Mouse (Mus musculus): ENCODE data around the gene Shoc2. TPM values are rescaled to one million over a fixed set of nuclear protein-coding genes. Genes with fewer than 3 reads are reported as not detected.

Gene Shoc2
- polyA plus RNA-seq, 1 experiment, result 0.17 TPM

GRCm38 (mm10) chr19:53983336-53983735 lies 39.2 kb downstream of the Shoc2 start:
- Histone ChIP-seq H3K4me1 (ENCODE audit: control insufficient read depth) (peaks cover 44% of the 10 kb centered on the region), H3K27me3 (ENCODE audit: control insufficient read depth) (no peaks in the 10 kb centered on the region)
- TF ChIP-seq GATA1 (IDR thresholded peaks at IDR 0.05; ENCODE audit: low read length) (no peak), TAL1 (IDR thresholded peaks at IDR 0.05; ENCODE audit: low read length) (no peak)

GRCm38 (mm10) chr19:53984628-53985027 lies 40.5 kb downstream of the Shoc2 start:
- Histone ChIP-seq H3K27me3 (ENCODE audit: control insufficient read depth) (no peaks in the 10 kb centered on the region), H3K9me3 (ENCODE audit: control insufficient read depth, low read length) (no peaks in the 10 kb centered on the region), H3K36me3 (ENCODE audit: control insufficient read depth) (peaks cover 14% of the 10 kb centered on the region), H3K4me1 (ENCODE audit: control insufficient read depth) (peaks cover 42% of the 10 kb centered on the region), H3K4me3 (replicated peaks) (no peak overlapping the region)
- TF ChIP-seq GATA1 (IDR thresholded peaks at IDR 0.05; ENCODE audit: low read length), result no peak
- no peak for TF ChIP-seq TAL1 (IDR thresholded peaks at IDR 0.05; ENCODE audit: low read length)

More at GRCm38 (mm10) chr19:53983336-53983735, 39.2 kb downstream of the Shoc2 start:
- H3K9me3 ChIP-seq (ENCODE audit: control insufficient read depth, low read length), result no peaks in the 10 kb centered on the region
- H3K36me3 ChIP-seq (ENCODE audit: control insufficient read depth), result peaks cover 10% of the 10 kb centered on the region
- H3K4me3 ChIP-seq (replicated peaks), result no peak overlapping the region

GRCm38 (mm10) chr19:53990538-53990937 lies 46.4 kb downstream of the Shoc2 start:
- H3K9me3 ChIP-seq (ENCODE audit: control insufficient read depth, low read length), result no peaks in the 10 kb centered on the region
- peaks cover 24% of the 10 kb centered on the region for H3K36me3 ChIP-seq (ENCODE audit: control insufficient read depth)
- no peaks in the 10 kb centered on the region for H3K27me3 ChIP-seq (ENCODE audit: control insufficient read depth)
- no peak overlapping the region for H3K4me3 ChIP-seq (replicated peaks)
- TF ChIP-seq GATA1 (IDR thresholded peaks at IDR 0.05; ENCODE audit: low read length) (no peak), TAL1 (IDR thresholded peaks at IDR 0.05; ENCODE audit: low read length) (no peak)
- H3K4me1 ChIP-seq (ENCODE audit: control insufficient read depth), result peaks cover 12% of the 10 kb centered on the region

- no peaks in the 10 kb centered on the region for H3K9me3 ChIP-seq (ENCODE audit: control insufficient read depth, low read length)
- H3K27me3 ChIP-seq (ENCODE audit: control insufficient read depth), result no peaks in the 10 kb centered on the region
- H3K4me3 ChIP-seq (replicated peaks), result no peak overlapping the region
- peaks cover 3% of the 10 kb centered on the region for H3K4me1 ChIP-seq (ENCODE audit: control insufficient read depth)
- no peak for TF ChIP-seq TAL1 (IDR thresholded peaks at IDR 0.05; ENCODE audit: low read length)
- TF ChIP-seq GATA1 (IDR thresholded peaks at IDR 0.05; ENCODE audit: low read length), result no peak
- H3K36me3 ChIP-seq (ENCODE audit: control insufficient read depth), result peaks cover 15% of the 10 kb centered on the region
Measured at GRCm38 (mm10) chr19:53993860-53994259, 49.8 kb downstream of the Shoc2 start.

GRCm38 (mm10) chr19:53994276-53994675 lies 50.2 kb downstream of the Shoc2 start:
- H3K36me3 ChIP-seq (ENCODE audit: control insufficient read depth), result peaks cover 13% of the 10 kb centered on the region
- no peaks in the 10 kb centered on the region for H3K9me3 ChIP-seq (ENCODE audit: control insufficient read depth, low read length)
- H3K4me1 ChIP-seq (ENCODE audit: control insufficient read depth), result peaks cover 3% of the 10 kb centered on the region
- no peak for TF ChIP-seq TAL1 (IDR thresholded peaks at IDR 0.05; ENCODE audit: low read length)
- no peak for TF ChIP-seq GATA1 (IDR thresholded peaks at IDR 0.05; ENCODE audit: low read length)
- H3K27me3 ChIP-seq (ENCODE audit: control insufficient read depth), result no peaks in the 10 kb centered on the region
- no peak overlapping the region for H3K4me3 ChIP-seq (replicated peaks)

- H3K27me3 ChIP-seq (ENCODE audit: control insufficient read depth), result no peaks in the 10 kb centered on the region
- peaks cover 2% of the 10 kb centered on the region for H3K4me1 ChIP-seq (ENCODE audit: control insufficient read depth)
- TF ChIP-seq TAL1 (IDR thresholded peaks at IDR 0.05; ENCODE audit: low read length), result no peak
- TF ChIP-seq GATA1 (IDR thresholded peaks at IDR 0.05; ENCODE audit: low read length), result no peak
- no peaks in the 10 kb centered on the region for H3K36me3 ChIP-seq (ENCODE audit: control insufficient read depth)
- H3K9me3 ChIP-seq (ENCODE audit: control insufficient read depth, low read length), result no peaks in the 10 kb centered on the region; the same call in 1 of the 2 replicates
- no peak overlapping the region for H3K4me3 ChIP-seq (replicated peaks)
Measured at GRCm38 (mm10) chr19:54010973-54011372, 66.9 kb downstream of the Shoc2 start.

GRCm38 (mm10) chr19:54014999-54015398 lies 70.9 kb downstream of the Shoc2 start:
- H3K9me3 ChIP-seq (ENCODE audit: control insufficient read depth, low read length), result no peaks in the 10 kb centered on the region
- TF ChIP-seq GATA1 (IDR thresholded peaks at IDR 0.05; ENCODE audit: low read length) (no peak), TAL1 (IDR thresholded peaks at IDR 0.05; ENCODE audit: low read length) (no peak)

GRCm38 (mm10) chr19:54015503-54015902 lies 71.4 kb downstream of the Shoc2 start:
- Histone ChIP-seq H3K9me3 (ENCODE audit: control insufficient read depth, low read length) (no peaks in the 10 kb centered on the region), H3K4me1 (ENCODE audit: control insufficient read depth) (peaks cover 2% of the 10 kb centered on the region), H3K4me3 (replicated peaks) (no peak overlapping the region), H3K36me3 (ENCODE audit: control insufficient read depth) (peaks cover 13% of the 10 kb centered on the region), H3K27me3 (ENCODE audit: control insufficient read depth) (no peaks in the 10 kb centered on the region)
- TF ChIP-seq TAL1 (IDR thresholded peaks at IDR 0.05; ENCODE audit: low read length) (no peak), GATA1 (IDR thresholded peaks at IDR 0.05; ENCODE audit: low read length) (no peak)

More at GRCm38 (mm10) chr19:54014999-54015398, 70.9 kb downstream of the Shoc2 start:
- H3K4me3 ChIP-seq (replicated peaks), result no peak overlapping the region
- peaks cover 12% of the 10 kb centered on the region for H3K36me3 ChIP-seq (ENCODE audit: control insufficient read depth)
- no peaks in the 10 kb centered on the region for H3K27me3 ChIP-seq (ENCODE audit: control insufficient read depth)
- peaks cover 2% of the 10 kb centered on the region for H3K4me1 ChIP-seq (ENCODE audit: control insufficient read depth)

GRCm38 (mm10) chr19:54035100-54035499 lies 91.0 kb downstream of the Shoc2 start:
- Histone ChIP-seq H3K27me3 (ENCODE audit: control insufficient read depth) (no peaks in the 10 kb centered on the region), H3K4me3 (replicated peaks) (no peak overlapping the region), H3K9me3 (ENCODE audit: control insufficient read depth, low read length) (no peaks in the 10 kb centered on the region), H3K36me3 (ENCODE audit: control insufficient read depth) (peaks cover 30% of the 10 kb centered on the region), H3K4me1 (ENCODE audit: control insufficient read depth) (no peaks in the 10 kb centered on the region)
- TF ChIP-seq GATA1 (IDR thresholded peaks at IDR 0.05; ENCODE audit: low read length), result no peak
- TF ChIP-seq TAL1 (IDR thresholded peaks at IDR 0.05; ENCODE audit: low read length), result no peak

- no peak for TF ChIP-seq TAL1 (IDR thresholded peaks at IDR 0.05; ENCODE audit: low read length)
- no peak for TF ChIP-seq GATA1 (IDR thresholded peaks at IDR 0.05; ENCODE audit: low read length)
- peaks cover 8% of the 10 kb centered on the region for H3K36me3 ChIP-seq (ENCODE audit: control insufficient read depth)
- no peaks in the 10 kb centered on the region; the same call in 1 of the 2 replicates for H3K4me1 ChIP-seq (ENCODE audit: control insufficient read depth)
- H3K9me3 ChIP-seq (ENCODE audit: control insufficient read depth, low read length), result no peaks in the 10 kb centered on the region; the same call in 1 of the 2 replicates
- H3K27me3 ChIP-seq (ENCODE audit: control insufficient read depth), result peaks cover 24% of the 10 kb centered on the region
- H3K4me3 ChIP-seq (replicated peaks), result no peak overlapping the region
Measured at GRCm38 (mm10) chr19:54039441-54039840, 95.3 kb downstream of the Shoc2 start.

Data from erythroblast, embryonic 14.5 days (primary cell).